Mouse (Mus musculus) left cerebral cortex, postnatal 4 days (tissue): ENCODE results near the gene Fbxw4. TPM values are rescaled to one million over a fixed set of nuclear protein-coding genes. Genes with fewer than 3 reads are reported as not detected.
"Not testable (repeated sequence)": the region's sequence is repeated elsewhere in the genome, so short reads cannot be mapped to it uniquely, and the experiment has no call there.

Experiments used
- DNase-seq: peaks from one replicate; pipeline ENCODE4 v3.0.0-alpha.2; 2022
- intact Hi-C: fragments of 180-260 bp; cut with DNase I; formaldehyde crosslinking; loops from one replicate; pipeline ENCODE4 v1.15.1; 2025
- total RNA-seq, 2 experiments: library from RNA; stranded (reverse); gene quantifications; 2 replicates each; pipeline ENCODE4 v1.2.3; 2021

Gene Fbxw4
- total RNA-seq, 2 experiments from 2014 or later, result 31.0 to 37.3 TPM

DNA sequence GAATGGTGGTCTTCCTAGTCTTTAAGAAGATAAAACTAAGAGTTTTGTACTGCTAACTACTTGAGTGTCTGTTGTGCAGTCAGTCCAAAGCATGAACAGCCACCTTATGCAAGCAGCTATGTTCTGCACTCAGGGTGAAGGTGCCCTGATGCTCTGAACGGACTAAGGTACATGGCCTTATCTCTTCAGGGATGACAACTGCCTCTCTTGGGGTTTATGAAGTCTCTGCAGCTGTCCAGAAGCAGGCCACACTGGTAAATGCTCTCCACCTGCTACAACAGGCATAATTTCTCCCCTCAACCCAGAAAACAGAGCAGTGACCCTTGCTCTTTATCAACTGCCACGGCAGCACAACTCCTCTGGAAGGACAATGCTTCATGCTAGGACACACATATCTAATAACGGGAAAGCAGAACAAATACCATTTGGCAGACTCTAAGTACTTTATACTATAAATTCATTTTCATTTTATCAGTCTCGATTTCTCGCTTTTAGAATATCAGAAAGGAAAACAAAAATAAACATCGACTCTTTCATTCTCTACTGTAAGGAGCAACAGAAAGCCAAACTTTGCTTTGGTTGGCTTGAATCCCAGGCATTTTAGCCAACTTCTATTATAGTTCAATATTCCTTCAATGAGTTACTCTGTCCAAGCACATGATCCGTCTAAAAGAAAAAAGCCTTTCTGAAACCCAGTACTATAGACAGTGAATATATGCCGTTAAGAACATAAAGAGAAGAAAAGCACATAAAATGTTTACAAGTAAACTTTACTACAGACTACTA is 3.1 kb downstream of the Fbxw4 start:
- intact Hi-C loops, result no loop called here
- no peak for DNase-seq

DNA sequence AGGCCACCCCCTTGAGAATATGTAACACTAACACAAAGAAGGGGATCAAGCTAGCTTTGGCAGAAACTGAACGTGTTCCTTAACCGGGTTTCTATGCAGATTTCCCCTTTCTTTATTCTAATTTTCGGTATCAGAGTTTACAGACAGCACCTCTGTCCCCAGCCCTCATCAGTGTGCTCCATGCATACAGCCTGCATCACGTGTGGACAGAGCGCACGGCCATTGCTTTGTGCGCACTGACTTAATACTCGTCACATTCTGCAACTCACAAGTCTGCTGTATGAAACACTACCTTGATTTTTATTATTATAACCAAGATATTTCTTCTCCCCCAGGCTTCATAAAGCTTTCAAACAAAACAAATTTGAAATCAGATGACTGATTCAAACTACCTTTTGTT is 4.2 kb downstream of the Fbxw4 start:
- no peak for DNase-seq
- intact Hi-C loops, result no loop called here

DNA sequence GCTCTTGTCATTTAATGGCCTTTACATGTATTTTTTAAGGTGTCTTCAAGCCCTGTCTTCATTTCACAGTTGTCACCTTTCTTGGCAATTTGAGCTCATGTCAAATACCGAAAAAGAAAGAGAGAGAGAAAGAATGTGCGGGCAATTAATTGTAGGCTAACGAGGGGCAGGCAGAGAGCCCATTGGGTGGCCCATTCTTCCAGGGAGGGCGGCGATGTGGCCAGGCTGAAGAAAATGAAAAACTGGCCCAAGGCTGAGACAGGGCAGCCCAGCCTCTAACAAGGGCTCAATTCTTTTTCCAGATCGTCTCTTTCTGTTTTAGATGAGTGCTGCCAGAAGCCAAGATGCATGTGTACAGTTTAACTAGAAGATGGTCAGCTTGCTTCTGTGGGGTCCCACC is 6.1 kb downstream of the Fbxw4 start:
- intact Hi-C loops, result no loop called here
- no peak for DNase-seq

DNA sequence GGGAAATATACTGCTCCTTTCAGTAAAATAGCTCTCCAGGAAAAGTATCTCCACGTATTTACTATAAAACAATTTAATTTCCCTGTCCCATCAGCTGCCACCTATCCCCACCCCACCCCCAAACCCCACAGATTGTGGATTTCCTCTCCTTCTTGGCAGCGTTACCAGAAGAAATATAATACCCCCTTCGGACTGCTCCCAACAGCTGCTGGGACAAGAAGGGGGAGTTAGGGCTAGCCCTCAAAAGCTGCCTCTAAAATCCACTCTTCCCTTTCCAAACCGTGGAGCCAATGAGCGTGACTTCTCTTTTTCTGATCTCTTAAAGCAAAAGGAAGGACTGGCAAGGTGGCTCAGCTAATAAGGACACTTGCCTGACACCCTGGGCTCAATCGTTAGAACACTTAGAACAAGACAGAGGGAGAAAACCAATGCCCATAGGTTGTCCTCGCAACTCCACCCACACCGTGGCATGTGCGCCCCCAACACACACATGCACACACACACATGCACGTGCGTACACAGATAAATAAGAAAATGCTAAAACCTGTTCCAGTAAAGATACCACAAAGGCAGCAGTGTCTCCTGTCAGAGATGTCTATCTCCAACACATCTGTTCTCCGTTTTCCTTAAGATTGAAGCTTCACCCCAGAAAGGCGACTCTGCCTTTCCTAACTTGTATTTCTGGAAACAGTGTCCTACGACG is 7.7 kb downstream of the Fbxw4 start:
- DNase-seq, result peak; percentile 8
- intact Hi-C loops, result no loop called here

DNA sequence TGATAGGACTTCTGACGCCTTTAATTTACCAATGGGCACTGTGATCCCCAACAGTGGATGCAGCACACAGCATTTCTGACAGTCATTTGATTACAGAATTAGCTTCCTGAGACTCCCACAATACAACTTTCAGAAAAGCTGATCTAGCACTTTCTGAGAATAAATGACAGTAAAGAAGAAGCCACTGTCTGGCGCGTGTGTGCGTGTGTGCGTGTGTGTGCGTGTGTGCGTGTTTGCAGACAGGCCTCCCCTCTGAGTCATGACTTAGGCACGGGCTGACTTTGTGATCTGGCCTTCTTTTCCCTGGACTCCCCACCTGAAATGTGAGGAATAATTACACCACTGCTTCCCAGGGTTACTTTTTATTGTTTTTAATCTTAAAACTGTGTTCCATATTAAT is 8.6 kb downstream of the Fbxw4 start:
- DNase-seq, result no peak
- intact Hi-C loops, result no loop called here

DNA sequence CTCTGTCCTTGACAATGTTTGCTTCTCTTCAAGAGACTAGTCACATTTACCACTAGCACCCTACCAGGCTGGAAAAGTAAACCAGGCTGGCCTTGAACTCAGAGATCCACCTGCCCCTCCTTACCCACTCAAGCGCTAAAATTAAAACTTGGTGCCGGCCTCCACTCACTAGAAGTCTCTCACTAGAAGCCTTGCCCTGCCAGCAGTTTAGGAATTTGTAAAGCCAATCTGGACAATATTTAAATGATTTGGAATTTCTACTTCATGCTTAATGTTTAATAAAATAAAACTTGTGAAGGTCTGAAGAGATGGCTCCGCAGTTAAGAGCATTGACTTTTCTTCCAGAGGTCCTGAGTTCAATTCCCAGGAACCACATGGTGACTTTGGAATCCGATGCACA is 10.3 kb downstream of the Fbxw4 start:
- DNase-seq, result no peak
- intact Hi-C loops, result no loop called here

DNA sequence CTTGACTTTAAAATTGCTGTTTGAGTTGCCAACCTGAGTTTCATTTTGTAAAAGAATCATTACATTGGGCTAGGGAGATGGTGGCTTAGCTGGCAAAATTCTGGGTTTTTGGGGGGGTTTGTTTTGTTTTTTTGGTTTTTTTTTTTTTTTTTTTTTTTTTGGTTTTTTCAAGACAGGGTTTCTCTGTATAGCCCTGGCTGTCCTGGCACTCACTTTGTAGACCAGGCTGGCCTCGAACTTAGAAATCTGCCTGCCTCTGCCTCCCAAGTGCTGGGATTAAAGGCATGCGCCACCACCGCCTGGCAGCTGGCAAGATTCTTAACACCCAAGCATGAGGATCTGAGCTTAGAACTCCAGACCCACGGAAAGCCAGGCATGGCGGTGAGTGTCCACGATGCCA is 11.6 kb downstream of the Fbxw4 start:
- DNase-seq, result not testable (repeated sequence)

DNA sequence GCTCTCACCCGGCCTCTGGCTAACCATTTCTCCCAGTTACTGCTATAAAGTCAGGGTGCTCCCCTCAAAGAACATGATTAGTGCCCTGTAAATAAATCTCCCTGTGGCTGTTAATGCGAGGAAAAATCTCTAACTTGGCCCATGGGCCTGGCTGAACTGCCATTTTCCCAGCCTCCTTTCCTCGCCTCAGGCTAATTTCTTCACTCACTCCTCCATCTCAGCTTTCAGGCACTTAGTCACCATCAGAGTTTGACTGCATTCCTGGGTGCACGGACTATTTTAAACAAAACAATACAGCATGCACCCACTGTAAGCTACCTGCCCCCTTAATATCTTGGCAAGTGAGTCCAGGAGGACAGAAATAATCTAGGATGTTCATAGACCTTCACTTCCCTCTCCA is 13.2 kb downstream of the Fbxw4 start:
- intact Hi-C loops, result no loop called here
- no peak for DNase-seq

More for the DNA sequence above, 11.6 kb downstream of the Fbxw4 start:
- intact Hi-C loops, result not testable (repeated sequence)

DNA sequence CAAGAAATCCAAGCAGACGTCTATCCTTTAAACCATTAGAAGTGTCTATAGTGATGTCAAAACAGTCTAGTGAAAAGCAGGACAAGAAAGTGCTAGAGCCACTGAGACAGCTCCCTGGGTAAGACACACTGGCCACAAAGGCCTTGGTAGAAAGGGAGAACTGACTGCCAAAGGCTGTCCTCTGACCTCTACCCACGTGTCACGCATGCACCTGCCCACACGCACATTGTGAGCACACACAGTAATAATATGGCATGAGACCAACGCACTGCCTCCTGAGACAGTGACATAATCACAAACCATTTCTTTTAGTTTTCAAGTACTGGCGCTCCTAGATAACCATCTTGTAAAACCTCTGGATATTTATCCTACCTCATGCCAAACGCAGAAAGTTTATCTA is 19.4 kb downstream of the Fbxw4 start:
- intact Hi-C loops, result no loop called here
- no peak for DNase-seq

DNA sequence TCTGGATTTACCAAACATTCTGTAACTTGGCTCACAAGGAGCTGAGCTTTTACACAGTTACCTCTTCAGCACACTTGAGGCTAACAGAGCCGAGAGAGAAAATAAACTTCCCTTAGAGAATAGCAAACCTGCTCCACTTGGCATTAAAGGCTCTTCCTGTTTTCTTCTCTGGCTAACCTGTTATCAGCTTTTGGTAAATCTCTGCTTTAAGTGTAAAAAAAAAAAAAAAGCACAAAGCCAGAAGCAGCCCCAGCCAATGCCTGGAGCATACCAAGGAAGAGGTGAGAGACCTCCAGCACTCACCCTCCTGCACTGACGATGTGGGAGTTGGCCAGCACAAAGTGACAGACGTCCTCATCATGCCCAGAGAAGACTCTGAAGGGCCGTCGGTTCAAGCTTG is 24.2 kb downstream of the Fbxw4 start:
- intact Hi-C loops, result no loop called here
- DNase-seq, result no peak

DNA sequence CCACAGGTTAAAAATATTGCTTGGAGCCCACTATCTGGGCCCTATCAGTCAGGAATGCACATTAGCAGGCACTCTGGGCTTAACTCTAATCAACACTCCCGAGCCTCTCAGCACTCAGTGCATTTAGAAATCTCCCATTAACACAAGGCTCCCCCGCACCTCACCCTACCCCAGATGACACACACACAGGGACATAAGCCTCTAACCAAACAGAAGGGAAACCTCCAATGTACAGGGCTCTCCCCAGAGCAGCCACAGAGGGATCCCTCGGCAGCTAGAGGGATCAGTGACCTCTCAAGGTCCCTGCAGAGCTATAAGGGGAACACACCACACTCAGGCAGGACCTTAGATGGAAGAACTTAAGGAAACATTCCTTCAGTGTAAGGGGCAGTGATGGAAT is 28.5 kb downstream of the Fbxw4 start:
- intact Hi-C loops, result no loop called here
- DNase-seq, result no peak

DNA sequence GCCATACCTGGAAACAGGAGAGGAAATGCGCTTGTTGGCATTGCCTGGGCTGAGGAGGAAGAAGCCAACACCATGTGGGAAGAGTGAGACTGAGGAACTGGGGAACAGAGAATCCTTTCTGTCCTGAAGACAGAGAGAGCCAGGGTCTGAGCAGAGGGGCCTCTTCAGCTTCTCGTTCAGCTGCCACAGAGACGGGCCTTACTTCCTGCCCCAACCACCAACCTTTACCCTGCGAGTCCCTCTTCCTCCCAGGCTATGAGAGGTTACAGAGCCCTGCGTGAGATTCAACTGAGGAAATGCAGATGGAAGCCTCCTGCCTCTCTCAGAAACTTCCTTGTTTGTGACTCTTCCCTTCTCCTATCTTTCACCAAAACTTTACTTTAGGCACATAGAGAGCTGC is 29.2 kb downstream of the Fbxw4 start:
- DNase-seq, result no peak
- intact Hi-C loops, result no loop called here

DNA sequence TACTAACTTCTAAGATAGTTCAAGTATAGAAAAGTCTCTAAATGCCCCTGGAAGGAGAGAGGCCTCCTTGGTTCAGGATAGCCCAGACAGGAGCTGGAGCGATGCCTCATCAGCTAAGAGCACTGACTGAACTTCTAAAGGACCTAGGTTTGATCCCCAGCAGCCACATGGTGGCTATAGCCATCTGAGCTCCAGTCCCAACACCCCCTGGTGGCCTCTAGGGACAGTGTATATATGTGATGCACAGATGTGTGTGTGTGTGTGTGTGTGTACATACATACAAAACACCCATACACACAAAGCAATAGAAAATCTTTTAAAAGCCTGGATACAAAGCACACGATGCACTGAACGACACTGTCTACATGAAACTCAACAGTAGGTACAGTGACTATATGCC is 30.9 kb downstream of the Fbxw4 start:
- intact Hi-C loops, result no loop called here
- DNase-seq, result no peak

DNA sequence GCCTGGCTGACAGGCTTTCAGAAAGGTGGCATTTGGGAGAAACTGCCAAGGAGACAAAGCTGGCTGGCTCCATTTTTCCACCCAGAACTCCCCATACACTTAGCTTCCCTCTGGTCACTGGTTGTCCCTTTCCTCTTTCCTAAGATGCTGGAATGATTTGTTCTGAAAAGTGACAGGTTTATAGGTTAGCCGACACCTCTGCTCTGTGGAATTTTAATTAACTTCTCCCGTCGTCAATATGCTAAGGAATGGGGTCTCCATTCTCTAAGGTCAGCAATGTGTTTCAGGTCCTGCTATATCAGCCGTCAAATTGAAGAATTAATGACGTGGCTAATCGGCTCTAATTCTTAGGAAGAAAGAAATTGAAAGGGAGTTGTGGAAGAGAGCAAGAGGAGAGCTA is 31.5 kb downstream of the Fbxw4 start:
- intact Hi-C loops, result no loop called here
- no peak for DNase-seq

DNA sequence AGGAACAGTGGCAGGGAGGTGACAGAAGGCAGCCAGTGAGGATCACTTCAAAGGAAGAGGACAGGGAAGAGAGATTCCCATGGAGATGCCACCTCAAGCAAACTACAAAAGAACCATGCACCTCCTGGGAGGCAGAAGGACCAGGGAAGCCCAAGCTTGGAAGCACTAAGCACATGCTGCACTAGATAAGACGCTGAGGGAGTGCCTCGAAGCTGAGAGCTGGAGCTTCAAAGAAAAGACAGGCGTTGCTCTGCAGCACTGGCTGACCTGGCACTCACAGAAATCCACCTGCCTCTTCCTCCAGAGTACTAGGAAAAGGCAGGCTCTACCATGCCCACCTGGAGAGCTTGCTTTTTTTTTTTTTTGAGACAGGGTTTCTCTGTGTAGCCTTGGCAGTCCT is 33.1 kb downstream of the Fbxw4 start:
- no peak for DNase-seq
- intact Hi-C loops, result no loop called here

DNA sequence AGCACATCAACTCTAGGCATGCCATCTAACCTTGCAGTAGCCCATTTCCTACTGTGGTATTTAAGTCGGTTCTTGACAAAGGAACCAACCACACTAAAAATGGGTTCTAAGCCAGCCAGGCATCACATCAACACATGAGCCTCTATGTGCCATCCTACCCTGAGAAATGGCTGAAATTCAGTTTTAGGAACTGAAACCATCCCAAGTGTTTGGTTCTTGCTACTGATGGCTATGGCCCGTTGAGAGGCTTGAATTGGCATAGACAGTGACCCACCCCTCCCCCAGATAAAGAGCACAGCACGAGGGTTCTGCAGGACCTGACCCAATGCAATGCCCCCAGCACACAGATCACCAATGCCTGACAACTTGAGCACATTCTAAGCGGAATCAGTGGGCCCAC is 36.4 kb downstream of the Fbxw4 start:
- intact Hi-C loops, result no loop called here

DNA sequence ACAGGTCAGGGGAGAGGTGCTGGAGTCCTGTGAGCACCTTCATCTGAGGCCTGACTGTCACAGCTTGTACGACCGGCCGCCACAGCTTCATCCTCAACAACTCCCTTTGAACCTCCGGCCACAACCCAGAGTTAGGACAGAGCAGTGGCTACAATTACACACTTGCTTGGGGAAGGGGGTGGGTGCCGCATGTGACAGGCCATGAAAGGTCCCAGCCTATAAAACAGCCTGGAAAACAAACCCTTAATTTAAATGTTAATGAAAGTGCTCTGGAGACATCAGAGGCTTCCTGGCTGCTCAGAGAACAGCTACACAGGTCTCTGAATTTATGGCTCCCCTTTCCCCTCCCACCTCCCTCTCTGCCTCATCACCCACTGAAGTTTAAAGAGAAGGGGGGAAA is 38.0 kb downstream of the Fbxw4 start:
- no peak for DNase-seq
- intact Hi-C loops, result no loop called here

More for the DNA sequence above, 36.4 kb downstream of the Fbxw4 start:
- no peak for DNase-seq

DNA sequence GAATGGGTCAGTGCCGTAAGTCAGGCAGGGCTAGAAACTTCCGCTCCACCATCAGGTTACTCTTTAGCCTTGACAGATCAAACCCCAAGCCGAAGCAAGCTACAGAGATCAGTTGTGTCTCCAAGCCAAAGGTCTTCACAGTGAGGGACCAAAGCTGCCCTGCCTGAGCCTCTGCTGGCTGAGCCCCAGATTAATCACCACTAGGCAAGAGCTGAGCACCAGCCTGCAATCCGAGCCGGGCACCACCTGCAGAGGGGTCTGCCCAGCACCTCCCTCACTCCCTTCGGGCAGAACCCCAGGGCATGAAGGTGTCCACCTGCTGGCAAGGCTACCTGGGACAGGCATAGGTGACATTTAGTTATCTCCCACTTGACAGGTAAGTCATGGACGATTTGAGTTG is 39.1 kb downstream of the Fbxw4 start:
- no peak for DNase-seq
- intact Hi-C loops, result no loop called here

DNA sequence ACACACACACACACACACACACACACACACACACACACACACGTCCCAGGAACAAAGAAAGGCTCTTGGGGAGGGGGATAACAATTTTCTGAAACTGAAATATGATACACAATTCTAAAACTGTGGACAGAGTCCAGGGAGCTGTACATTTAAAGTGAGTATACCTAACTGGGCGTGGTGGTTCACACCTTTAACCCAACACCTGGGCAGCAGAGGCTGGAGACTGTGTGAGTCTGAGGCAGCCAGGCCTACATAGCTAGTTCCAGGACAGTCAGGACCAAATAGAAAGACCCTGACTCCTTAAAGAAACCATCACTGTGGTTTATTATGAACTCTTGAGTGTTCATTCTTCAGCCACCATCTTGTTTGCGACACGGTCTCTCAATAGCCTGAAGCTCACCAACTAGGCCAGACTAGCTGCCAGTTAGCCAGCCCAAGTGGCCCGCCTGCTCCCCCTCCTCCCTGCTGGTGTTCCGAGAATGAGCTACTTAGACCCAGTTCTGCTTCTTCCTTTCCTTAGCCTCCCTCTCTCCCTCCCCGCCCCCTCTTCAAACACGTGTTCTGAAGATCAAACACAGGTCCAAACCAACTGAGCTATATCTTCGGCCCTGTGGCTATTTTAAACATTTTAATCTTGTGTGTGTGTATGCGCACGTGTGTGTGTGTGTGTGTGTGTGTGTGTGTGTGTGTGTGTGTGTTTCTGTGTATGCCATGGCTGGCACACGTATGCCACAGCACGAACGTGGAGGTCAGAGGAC is 40.2 kb downstream of the Fbxw4 start:
- intact Hi-C loops, result no loop called here
- DNase-seq, result no peak

DNA sequence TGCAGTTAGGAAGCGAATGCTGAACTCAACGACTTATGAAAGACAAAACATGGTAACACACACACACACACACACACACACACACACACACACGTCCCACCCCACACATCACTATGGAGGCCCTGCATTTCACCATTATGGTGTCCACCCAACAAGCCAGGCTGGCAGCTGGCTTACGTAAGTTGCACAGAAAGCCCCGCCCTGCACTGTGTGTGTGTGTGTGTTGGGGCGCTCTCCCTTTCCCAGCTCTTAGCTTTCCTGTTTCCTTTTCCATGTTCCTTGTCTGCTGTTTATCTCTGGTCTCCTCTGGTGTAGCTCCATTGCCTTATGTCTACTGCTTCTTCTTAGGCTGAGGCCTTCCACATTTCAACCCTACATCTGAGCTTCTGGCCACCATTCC is 41.9 kb downstream of the Fbxw4 start:
- no peak for DNase-seq
- intact Hi-C loops, result no loop called here

DNA sequence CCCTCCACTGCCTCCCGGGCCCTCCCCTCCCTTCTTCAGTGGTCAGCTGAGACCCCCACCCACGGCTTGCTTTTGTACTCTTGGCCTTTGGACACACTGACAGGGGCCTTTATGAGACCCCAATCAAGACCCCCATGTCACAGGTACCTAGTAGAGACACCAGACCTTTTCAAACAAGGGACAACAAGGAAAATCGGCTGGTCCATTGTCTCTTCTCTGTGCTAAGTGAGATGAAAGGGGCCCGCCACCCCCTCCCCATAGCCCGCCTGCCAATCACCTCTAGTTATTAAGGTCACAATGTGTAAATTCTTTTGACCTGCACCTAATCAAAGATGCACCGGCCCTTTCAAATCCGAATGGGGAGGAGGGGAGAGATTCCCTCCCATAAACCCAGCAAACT is 43.4 kb downstream of the Fbxw4 start:
- intact Hi-C loops, result no loop called here
- no peak for DNase-seq

DNA sequence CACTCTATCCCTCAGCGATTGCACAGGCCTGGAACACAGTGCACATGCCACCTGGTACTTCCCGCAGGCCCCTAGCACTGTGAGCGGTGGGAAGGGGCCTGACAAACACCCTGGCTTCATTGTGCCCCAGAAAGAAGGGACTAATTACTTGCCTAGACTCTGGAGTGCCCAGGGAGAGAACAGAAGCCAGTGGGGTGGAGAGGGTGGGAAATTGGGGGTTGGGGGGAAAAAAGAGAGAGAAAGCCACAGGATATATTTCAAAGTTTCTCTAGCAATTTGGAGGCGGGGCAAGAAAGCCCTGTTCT is 43.9 kb downstream of the Fbxw4 start:
- intact Hi-C loops, result no loop called here

More for the DNA sequence above, 43.9 kb downstream of the Fbxw4 start:
- DNase-seq, result no peak
